Mouse (Mus musculus) small intestine, adult 2 months (tissue): ENCODE data around the gene 2010111I01Rik.

Experiments used
- CTCF ChIP-seq: fragments of 200-500 bp; IDR thresholded peaks from 2 replicates; pipeline ENCODE4 v1.5.1; 2012; ENCODE audit warnings: low read depth, mild to moderate bottlenecking, control low read depth, inconsistent platforms, low read length, moderate library complexity, mixed read lengths; ENCODE audit not compliant: insufficient replicate concordance, insufficient read length; ENCODE audit errors: extremely low read depth
- POLR2A ChIP-seq: fragments of 200-500 bp; IDR thresholded peaks from 2 replicates; pipeline ENCODE4 v1.6.1; 2012; ENCODE audit warnings: low read depth, mild to moderate bottlenecking, control low read depth, inconsistent platforms, low read length, moderate library complexity

DNA sequence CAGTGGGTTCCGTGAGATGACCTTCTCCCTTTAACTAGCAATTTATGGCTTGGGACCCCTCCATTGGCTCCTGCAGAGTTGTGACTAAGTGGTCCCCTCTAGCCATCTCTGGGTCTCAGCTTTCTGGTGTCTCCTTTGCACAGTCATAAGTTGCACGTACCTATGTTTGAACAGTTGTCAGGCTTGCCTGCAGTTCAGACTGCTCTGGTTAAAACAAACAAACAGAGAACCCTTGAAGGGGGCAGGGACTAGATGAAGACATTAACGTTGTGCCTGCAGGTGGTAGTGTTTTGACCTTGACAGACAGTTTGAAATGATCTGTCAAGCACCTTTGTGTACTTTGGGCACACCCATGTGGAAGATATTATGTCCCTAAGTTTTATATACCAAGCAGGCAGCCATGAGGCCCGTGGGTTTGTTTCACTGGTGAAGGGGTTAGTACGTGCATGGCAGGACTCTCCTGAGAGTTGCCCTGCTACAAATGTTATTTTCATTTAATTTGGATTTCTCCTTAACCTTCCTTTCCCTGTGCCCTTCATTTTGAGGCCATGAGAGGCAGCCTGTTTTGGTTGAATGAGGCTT lies 118.0 kb downstream of the 2010111I01Rik start:
- TF ChIP-seq POLR2A: no peak
- no peak for TF ChIP-seq CTCF
